Mouse (Mus musculus): ENCODE measurements around the gene Serpinb3a. TPM values are rescaled to one million over a fixed set of nuclear protein-coding genes. Genes with fewer than 3 reads are reported as not detected.

The Serpinb3a gene
- polyA plus RNA-seq, 1 experiment from 2014 or later = not detected

Other genes with a start within 250 kb of the Serpinb3a start
- not detected in 2 replicates for gene Serpinb5, start 191.1 kb downstream of the Serpinb3a start, polyA plus RNA-seq (2015; fragmentation: Nextera tagmentation; extraction: Ambion mirVana)
- not detected in 2 replicates for gene Serpinb12, start 117.9 kb downstream of the Serpinb3a start, polyA plus RNA-seq (2015; fragmentation: Nextera tagmentation; extraction: Ambion mirVana)
- not detected in 2 replicates for gene Serpinb13, start 71.3 kb downstream of the Serpinb3a start, polyA plus RNA-seq (2015; fragmentation: Nextera tagmentation; extraction: Ambion mirVana)
- gene Serpinb3d, start 31.2 kb upstream of the Serpinb3a start, polyA plus RNA-seq (2015; fragmentation: Nextera tagmentation; extraction: Ambion mirVana) = not detected in 2 replicates
- not detected in 2 replicates for gene Serpinb3b, start 226.1 kb upstream of the Serpinb3a start, polyA plus RNA-seq (2015; fragmentation: Nextera tagmentation; extraction: Ambion mirVana)
- gene Serpinb3c, start 226.1 kb upstream of the Serpinb3a start, polyA plus RNA-seq (2015; fragmentation: Nextera tagmentation; extraction: Ambion mirVana) = not detected in 2 replicates

All from forebrain, embryonic 16.5 days (tissue).